Mouse (Mus musculus) testis, adult 10 weeks (tissue): ENCODE results near the gene 1700029J07Rik. TPM values are rescaled to one million over a fixed set of nuclear protein-coding genes. Genes with fewer than 3 reads are reported as not detected.

Experiments
- polyA plus RNA-seq: library from polyadenylated mRNA; stranded (reverse); fragments of 350-450 nt; fragmentation: Illumina TruSeq; extraction: RNeasy Lipid Tissue Mini Kit (QIAGEN cat#74804); gene quantifications from one replicate; pipeline ENCODE4 v1.2.3, GENCODE M21; 2014; ENCODE audit warnings: low read depth, low replicate concordance

Gene 1700029J07Rik
- 206 TPM for polyA plus RNA-seq

GRCm38 (mm10) chr8:45975126-45975836, at the start of gene 1700029J07Rik, which contains the start of gene Ufsp2:
Gene 1700029J07Rik, minus strand, starts transcription at chr8:45975252.
Gene Ufsp2, plus strand, starts transcription at chr8:45975528.

DNA sequence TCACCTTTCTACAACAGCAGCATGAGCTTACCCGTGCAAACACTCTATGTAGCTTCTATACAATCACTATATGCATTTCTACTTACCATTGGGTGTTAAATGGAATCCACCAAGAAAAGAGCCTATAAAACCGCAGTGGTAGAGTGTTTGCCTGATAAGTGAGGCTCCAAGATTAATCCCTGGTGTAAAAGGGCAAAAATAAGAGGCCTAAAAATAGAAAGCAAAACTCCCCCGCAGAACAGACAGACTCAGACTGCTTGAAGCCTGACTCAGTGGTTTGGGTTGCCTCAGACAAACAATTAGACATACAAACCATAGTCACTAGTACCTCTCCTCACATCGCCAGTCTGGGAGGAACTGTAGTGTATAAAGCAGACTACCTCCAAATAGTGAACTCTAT, 30.5 kb upstream of the 1700029J07Rik start, which contains the start of gene Ankrd37:
Gene Ankrd37, minus strand, starts transcription at position 112 of the 400 bp plus-strand sequence.

DNA sequence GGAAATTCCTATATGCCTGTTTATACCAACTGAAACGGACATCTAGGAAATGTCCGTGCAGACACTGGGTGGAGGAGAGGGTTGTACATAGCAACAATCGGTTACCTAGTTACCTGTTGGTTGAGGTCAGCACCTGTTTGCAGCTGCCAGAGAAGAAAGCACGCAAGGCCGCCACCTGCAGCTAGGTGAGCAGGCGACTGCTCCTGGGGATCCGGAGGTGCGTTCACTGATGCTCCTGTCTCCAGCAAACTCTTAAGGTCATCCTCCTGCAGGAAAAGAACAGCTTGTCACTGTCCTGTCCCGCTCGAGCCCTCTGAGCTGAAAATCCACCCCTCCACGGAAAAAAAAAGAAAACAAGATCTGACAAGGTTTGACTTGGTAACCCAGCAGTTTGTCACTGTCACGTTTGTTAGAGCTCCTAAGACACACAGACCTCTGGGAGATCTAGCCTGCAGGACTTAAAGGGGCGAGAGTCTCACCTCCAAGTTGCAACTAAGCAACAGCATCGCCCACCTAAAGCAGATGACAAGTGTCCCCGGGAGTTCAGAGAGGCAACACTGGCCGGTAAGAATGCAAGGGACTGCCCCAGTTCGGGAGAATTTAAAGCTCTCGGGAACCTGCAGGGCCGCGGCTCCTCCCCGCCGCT, 24.2 kb upstream of the 1700029J07Rik start, which contains the start of gene Lrp2bp:
Gene Lrp2bp, plus strand, starts transcription at position 166 of the 646 bp plus-strand sequence.

DNA sequence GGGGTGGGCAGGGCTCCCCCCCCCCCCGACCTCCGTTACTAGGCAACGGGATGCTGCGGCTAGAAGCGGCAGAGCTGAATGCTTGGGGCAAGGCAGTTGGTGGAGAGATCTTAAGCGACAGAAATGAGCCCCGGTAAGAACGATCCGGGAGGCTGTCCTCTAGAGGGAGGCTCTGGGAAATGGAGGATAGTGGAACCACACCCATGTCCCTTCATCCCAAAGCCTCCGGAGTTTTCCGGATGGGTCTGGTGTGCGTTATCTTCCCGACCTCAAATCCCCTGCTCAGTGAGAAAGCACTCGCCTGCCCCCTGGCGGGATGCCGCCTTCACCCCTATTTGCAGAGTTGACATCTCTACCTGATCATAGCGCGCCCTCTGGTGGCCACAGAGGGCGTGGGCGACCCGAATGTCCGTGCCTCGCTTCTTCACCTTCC, 40.5 kb downstream of the 1700029J07Rik start, which contains the start of gene Ccdc110:
Gene Ccdc110, plus strand, starts transcription at position 38 of the 433 bp plus-strand sequence.

Other genes with a start within 250 kb of the 1700029J07Rik start
- gene Pdlim3, start 89.8 kb downstream of the 1700029J07Rik start, polyA plus RNA-seq, result 5.6 TPM
- gene Ccdc110, start 40.6 kb downstream of the 1700029J07Rik start, polyA plus RNA-seq, result 201 TPM
- gene Ufsp2, start 276 bp upstream of the 1700029J07Rik start, polyA plus RNA-seq, result 66.1 TPM
- gene Lrp2bp, start 24.1 kb upstream of the 1700029J07Rik start, polyA plus RNA-seq, result 191 TPM
- gene Ankrd37, start 30.5 kb upstream of the 1700029J07Rik start, polyA plus RNA-seq, result 3.7 TPM
- 707 TPM for gene Cfap97, start 176.5 kb upstream of the 1700029J07Rik start, polyA plus RNA-seq
- gene Snx25, start 176.9 kb upstream of the 1700029J07Rik start, polyA plus RNA-seq, result 48.1 TPM
- 29.9 TPM for gene Slc25a4, start 236.0 kb upstream of the 1700029J07Rik start, polyA plus RNA-seq